ENCODE assay signal across 13 mouse cellular contexts in genomic region chr7:118251392-118252170, GRCm38 (mm10). TPM values are rescaled to one million over a fixed set of nuclear protein-coding genes. Genes with fewer than 3 reads are reported as not detected.
A peak's percentile ranks its signal among the peaks of the same experiment; 100 is the strongest.
DNase-seq lines count a peak whose midpoint lies in the region; ATAC-seq and TF ChIP-seq lines count a peak whose summit lies in the region.
"Had no signal": no experiment of that assay in that cellular context is flagged by ENCODE, and none has a peak within 500 bp of the region (broad histone marks: within the 10 kb centered on the region; RNA-seq: fewer than 3 reads in every experiment).

No protein-coding gene starts in this region.

- H3K27ac ChIP-seq in heart, postnatal 0 days (ENCODE audit: low read depth) = peak overlapping the region; percentile 95
- no peak overlapping the region for H3K27ac ChIP-seq in forebrain, embryonic 11.5 days (ENCODE audit: low read depth, low read length)
- H3K27ac ChIP-seq: layer of hippocampus, adult 2 months; limb, embryonic 12.5 days; midbrain, embryonic 12.5 days had no signal

- H3K36me3 ChIP-seq in heart, postnatal 0 days (replicated peaks; ENCODE audit: control insufficient read depth, insufficient read depth, low read length) = no peaks in the 10 kb centered on the region
- H3K36me3 ChIP-seq in forebrain, embryonic 11.5 days (ENCODE audit: control insufficient read depth, insufficient read depth, low read length) = no peaks in the 10 kb centered on the region
- H3K36me3 ChIP-seq: G1E; limb, embryonic 12.5 days; midbrain, embryonic 12.5 days had no signal

- peak; percentile 17 for DNase-seq in kidney, postnatal 14 days
- no peak for DNase-seq in kidney, postnatal 4 days
- DNase-seq in NIH3T3 (ENCODE audit: low read depth) = peak; percentile 92
- DNase-seq in adrenal gland, postnatal 36 days = peak; percentile 45 to 64
- peak; percentile 31 for DNase-seq in heart, postnatal 0 days (ENCODE audit: low spot score)
- DNase-seq in forebrain, embryonic 11.5 days (ENCODE audit: low spot score) = no peak
- no peak for DNase-seq in right cerebral cortex, postnatal 25 days
- no peak for DNase-seq in left cerebral cortex, postnatal 10 days (ENCODE audit: extremely low spot score in 1 of 2, low spot score in 2 of 2)

- H3K9me3 ChIP-seq in heart, postnatal 0 days (replicated peaks; ENCODE audit: control insufficient read depth, low read length) = no peaks in the 10 kb centered on the region
- H3K9me3 ChIP-seq in forebrain, embryonic 11.5 days (ENCODE audit: control insufficient read depth, low read length) = no peaks in the 10 kb centered on the region
- H3K9me3 ChIP-seq: G1E; limb, embryonic 12.5 days; midbrain, embryonic 12.5 days had no signal

- no peak overlapping the region for H3K4me2 ChIP-seq in heart, postnatal 0 days (ENCODE audit: low read depth, low read length)
- no peak overlapping the region for H3K4me2 ChIP-seq in forebrain, embryonic 11.5 days (ENCODE audit: low read depth, low read length, severe bottlenecking)
- H3K4me2 ChIP-seq: limb, embryonic 12.5 days; midbrain, embryonic 12.5 days had no signal

- no peak for ATAC-seq in heart, postnatal 0 days (ENCODE audit: insufficient read depth, low read depth)
- ATAC-seq in forebrain, embryonic 11.5 days (replicated peaks; ENCODE audit: low FRiP score) = no peak
- ATAC-seq: forebrain, embryonic 16.5 days had no signal

- no peak for TF ChIP-seq EP300 in heart, postnatal 0 days (IDR thresholded peaks at IDR 0.05; ENCODE audit: low read depth)

- no peak for TF ChIP-seq CTCF in heart, postnatal 0 days (IDR thresholded peaks at IDR 0.05; ENCODE audit: low read depth)

- H3K27me3 ChIP-seq in heart, postnatal 0 days (ENCODE audit: control insufficient read depth, insufficient read depth, low read length) = no peaks in the 10 kb centered on the region
- no peaks in the 10 kb centered on the region for H3K27me3 ChIP-seq in forebrain, embryonic 11.5 days (ENCODE audit: control insufficient read depth, insufficient read depth, low read length)
- H3K27me3 ChIP-seq: limb, embryonic 12.5 days; midbrain, embryonic 12.5 days had no signal

- WGBS in heart, postnatal 0 days = 96% methylated on average over 2 of the region's 2 CpGs
- WGBS in forebrain, embryonic 11.5 days = 100% methylated on average over 2 of the region's 2 CpGs

- peaks cover 28% of the 10 kb centered on the region for H3K4me1 ChIP-seq in heart, postnatal 0 days (ENCODE audit: control insufficient read depth, insufficient read depth)
- H3K4me1 ChIP-seq in forebrain, embryonic 11.5 days (replicated peaks; ENCODE audit: control insufficient read depth, insufficient read depth, low read length) = no peaks in the 10 kb centered on the region

- no peak overlapping the region for H3K9ac ChIP-seq in heart, postnatal 0 days (replicated peaks; ENCODE audit: low read depth, low read length)
- no peak overlapping the region for H3K9ac ChIP-seq in forebrain, embryonic 11.5 days (ENCODE audit: low read length)
- H3K9ac ChIP-seq: limb, embryonic 12.5 days; midbrain, embryonic 12.5 days had no signal

- intact Hi-C loops in left cerebral cortex, postnatal 10 days (cut with DNase I) = no loop called here

- no peak overlapping the region for H3K4me3 ChIP-seq in heart, postnatal 0 days (ENCODE audit: low read depth, low read length)
- H3K4me3 ChIP-seq in forebrain, embryonic 11.5 days (ENCODE audit: low read depth, low read length) = no peak overlapping the region
- H3K4me3 ChIP-seq: layer of hippocampus, adult 2 months; limb, embryonic 12.5 days; midbrain, embryonic 12.5 days had no signal

RNA-seq across cellular contexts. Expression of gene Smg1, which starts 8.1 kb away (rescaled TPM):
- 10 to 100 TPM; 42.8 to 49.1 TPM for total RNA-seq in adrenal gland, postnatal 36 days (2021)
- total RNA-seq in heart, postnatal 0 days (2014; rRNA removed; ENCODE audit: low replicate concordance) = 35.2 and 36.6 TPM in 2 replicates
- 8.4 and 8.7 TPM in 2 replicates for polyA plus RNA-seq in heart, postnatal 0 days (2015; fragmentation: Nextera tagmentation; extraction: Ambion mirVana)
- 20.0 and 22.4 TPM in 2 replicates for polyA plus RNA-seq in forebrain, embryonic 11.5 days (2014; fragmentation: Nextera tagmentation; extraction: Ambion mirVana)
- total RNA-seq in left cerebral cortex, postnatal 10 days (2021) = 10 to 100 TPM; 61.8 to 74.7 TPM

Comparison
In these comparisons a context has a peak if more than half of its experiments do, and no peak if none do; other contexts are left out.
1. DNase-seq: peak in kidney, postnatal 14 days (single experiment), NIH3T3 (single experiment), adrenal gland, postnatal 36 days (2 of 2) and heart, postnatal 0 days (single experiment); none in kidney, postnatal 4 days (0 of 2), forebrain, embryonic 11.5 days (single experiment), right cerebral cortex, postnatal 25 days (single experiment) and left cerebral cortex, postnatal 10 days (0 of 2).